Mouse (Mus musculus) right cerebral cortex, postnatal 10 days (tissue): ENCODE measurements around the gene Syne3.

Experiments used
- DNase-seq, 2 experiments: peaks; one replicate each; pipeline ENCODE4 v3.0.0; 2021; ENCODE audit warnings: low spot score in 2 of 2

The Syne3 gene

GRCm38 (mm10) chr12:105000487-105001283 lies 8.9 kb downstream of the Syne3 start:
- DNase-seq = no peak

DNA sequence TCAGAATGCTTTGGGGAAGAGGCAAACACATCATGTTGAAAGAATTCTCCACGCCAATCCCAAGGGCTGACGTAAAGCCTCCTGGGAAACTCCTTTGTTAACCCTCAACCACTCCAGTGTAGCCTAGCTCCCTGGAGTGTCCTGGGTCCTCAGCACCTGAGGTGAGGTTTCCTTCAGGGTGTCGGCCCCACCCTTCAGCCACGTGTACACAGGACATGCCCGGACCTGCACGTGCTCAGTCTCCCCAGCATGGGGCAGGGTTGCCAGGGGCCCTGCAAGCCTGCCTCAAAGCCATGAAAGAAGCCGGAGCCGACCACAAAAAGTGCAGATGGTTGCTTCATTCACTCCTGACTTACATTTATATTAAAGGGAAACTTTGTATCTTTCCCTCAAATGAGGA lies 10.4 kb downstream of the Syne3 start:
- DNase-seq = no peak

GRCm38 (mm10) chr12:104998541-104998940 lies 11.1 kb downstream of the Syne3 start:
- DNase-seq = no peak

DNA sequence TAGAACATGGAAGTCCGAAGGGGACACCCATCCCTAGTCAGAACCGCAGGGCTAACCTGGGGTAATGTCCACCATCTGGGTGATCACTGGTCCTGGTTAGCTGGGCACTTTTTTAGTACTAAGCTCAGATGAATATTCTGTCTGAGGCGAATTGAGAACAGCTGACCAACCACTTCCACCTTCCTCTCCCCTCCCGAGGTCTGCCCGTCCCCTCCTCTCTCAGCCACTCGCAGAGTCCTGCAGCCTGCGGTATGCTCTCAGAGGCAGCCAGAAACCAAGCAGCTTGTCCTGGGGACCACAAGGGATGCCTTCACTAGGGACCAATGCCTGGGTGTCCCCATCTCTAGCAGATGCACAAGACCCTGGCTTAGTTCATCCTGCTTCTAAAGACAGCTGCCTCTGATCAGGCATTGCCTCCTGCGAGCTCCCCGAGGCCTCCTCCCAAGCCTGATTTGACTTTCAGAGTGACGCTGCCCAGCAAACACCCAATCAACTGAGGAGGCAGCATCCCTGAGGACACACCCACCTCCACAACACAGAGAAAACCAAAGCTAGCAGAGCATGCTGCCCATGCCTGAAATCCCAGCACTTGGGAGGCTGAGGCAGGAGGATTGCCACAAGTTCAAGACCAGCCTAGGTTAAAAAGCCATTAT lies 11.8 kb downstream of the Syne3 start:
- no peak for DNase-seq

GRCm38 (mm10) chr12:104997159-104997558 lies 12.4 kb downstream of the Syne3 start:
- no peak for DNase-seq

GRCm38 (mm10) chr12:104996012-104996728 lies 13.4 kb downstream of the Syne3 start:
- no peak for DNase-seq

GRCm38 (mm10) chr12:104995259-104995876 lies 14.2 kb downstream of the Syne3 start:
- DNase-seq = no peak

GRCm38 (mm10) chr12:104992838-104993237 lies 16.8 kb downstream of the Syne3 start:
- no peak for DNase-seq

- DNase-seq = no peak
These were observed 17.4 kb downstream of the Syne3 start for GRCm38 (mm10) chr12:104992123-104992741.

- DNase-seq = no peak
These were observed 18.7 kb downstream of the Syne3 start for GRCm38 (mm10) chr12:104990741-104991454.

- DNase-seq = no peak
These were observed 21.7 kb downstream of the Syne3 start for GRCm38 (mm10) chr12:104987936-104988335.

DNA sequence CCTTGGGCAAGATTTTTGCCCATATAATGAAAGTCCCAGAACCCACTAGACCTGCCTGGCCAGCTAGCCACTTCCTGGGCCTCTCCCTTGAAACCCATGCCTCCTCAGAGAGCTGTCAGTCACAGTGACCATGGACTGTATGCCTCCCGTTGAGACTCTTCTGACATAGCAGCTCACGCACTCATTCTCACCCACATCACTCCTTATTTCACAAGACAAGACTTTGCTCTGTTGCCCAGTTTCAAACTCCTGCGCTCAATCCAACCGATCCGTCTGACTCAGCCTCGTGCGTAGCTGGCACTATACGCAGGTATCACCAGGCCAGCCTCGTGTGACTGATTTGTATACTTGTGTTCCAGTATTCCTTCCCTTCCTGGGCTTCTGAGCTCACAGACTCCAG lies 22.8 kb downstream of the Syne3 start:
- DNase-seq = no peak

DNA sequence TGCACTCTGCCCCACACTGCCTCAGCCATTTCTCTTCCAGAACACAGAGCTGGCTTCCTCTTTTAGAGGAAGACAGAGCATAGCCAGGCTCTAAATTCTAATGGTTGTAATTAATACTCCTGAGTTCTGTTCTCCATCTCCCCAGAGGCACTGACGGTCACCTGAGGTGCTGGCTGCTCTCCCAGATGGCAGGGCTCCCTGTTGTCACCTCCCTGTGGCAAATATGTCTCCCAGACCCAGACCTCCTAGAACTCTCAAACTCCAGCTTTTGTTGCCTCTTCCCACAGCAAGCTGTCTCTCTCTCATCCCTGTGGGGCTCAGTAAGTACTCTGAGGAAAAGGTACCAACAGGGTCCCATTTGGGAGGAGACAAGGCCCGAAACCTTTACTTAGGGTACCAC lies 23.6 kb downstream of the Syne3 start:
- DNase-seq = no peak

GRCm38 (mm10) chr12:104985088-104985487 lies 24.5 kb downstream of the Syne3 start:
- no peak for DNase-seq

- DNase-seq = no peak
These were observed 26.1 kb downstream of the Syne3 start for GRCm38 (mm10) chr12:104983476-104983875.

DNA sequence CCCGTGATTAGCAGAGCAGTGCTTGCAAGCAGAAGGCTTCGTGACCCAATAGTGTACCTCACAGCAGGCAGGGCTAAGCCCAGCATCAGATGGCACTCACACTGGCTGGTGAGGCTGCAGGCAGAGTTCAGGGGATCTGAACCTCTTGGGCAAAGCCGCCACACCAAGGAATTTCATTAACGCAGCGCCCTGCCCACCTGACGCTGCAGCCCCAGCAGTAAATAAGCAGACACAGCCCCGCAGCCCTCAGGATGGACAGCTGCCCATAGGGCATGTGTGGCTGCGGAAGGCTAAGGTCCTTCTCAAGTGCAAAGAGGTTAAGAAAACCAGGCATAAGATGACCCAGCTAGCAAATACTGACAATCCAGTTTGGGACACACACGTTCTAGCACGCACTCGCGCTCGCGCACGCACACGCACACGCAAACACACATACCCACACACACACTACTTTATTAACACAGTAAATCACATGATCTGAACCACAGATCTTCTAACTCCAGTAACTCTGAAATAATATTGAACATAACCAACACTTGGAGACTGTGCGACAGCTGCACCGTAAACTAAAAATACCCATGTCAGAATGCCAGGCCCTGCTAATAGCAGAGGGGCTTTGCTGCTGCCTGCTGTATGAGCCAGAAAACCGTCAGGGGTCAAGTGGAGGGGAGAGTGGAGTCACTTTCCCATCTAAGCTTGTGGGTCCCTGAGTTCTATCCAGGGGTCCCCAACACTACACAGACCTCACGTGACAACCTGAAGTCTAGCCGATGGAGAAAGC lies 30.5 kb downstream of the Syne3 start:
- DNase-seq = no peak

GRCm38 (mm10) chr12:104978420-104978819 lies 31.2 kb downstream of the Syne3 start:
- peak; percentile 33 to 40 for DNase-seq

DNA sequence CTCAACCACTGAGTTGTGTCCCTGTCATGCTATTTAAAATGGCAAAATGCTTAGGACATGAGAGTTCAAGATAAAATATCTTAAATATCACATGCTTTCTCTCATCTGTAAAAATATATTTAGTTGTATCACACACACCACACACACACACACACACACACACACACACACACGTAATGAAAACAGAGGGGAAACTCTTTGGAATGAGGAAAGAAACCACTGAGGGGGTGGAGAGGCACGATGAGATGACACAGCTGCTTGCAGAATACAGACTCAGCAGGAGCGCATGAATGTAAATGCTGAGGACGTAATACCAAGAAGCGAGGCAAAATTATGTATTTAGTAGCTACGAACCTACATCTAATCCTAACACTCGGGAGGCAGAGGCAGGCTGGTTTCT lies 32.7 kb downstream of the Syne3 start:
- no peak for DNase-seq

- no peak for DNase-seq
These were observed 33.2 kb downstream of the Syne3 start for GRCm38 (mm10) chr12:104976331-104976817.

GRCm38 (mm10) chr12:104972860-104973259 lies 36.7 kb downstream of the Syne3 start:
- DNase-seq = no peak
